Mouse (Mus musculus) hindbrain, embryonic 10.5 days (tissue): ENCODE measurements at regions not wholly inside any gene's neighbourhood (a gene's known extent, or its start where the extent isn't known, plus 50 kb on each side); places are given as distances from the start of the nearest gene placed in this dataset.
"Not testable (repeated sequence)": the region's sequence is repeated elsewhere in the genome, so short reads cannot be mapped to it uniquely, and the experiment has no call there.

ENCODE experiments used
- DNase-seq: peaks from one replicate; pipeline ENCODE4 v3.0.0-alpha.2; 2017; ENCODE audit warnings: low spot score
- H3K27ac ChIP-seq: fragments of 300-500 bp; sonication (generic); 2 replicates; pipeline ENCODE4 v1.5.1; 2016; ENCODE audit warnings: mild to moderate bottlenecking, moderate library complexity
- H3K27me3 ChIP-seq: fragments of 300-500 bp; sonication (generic); 2 replicates; pipeline ENCODE4 v1.6.1; 2016; ENCODE audit warnings: mild to moderate bottlenecking; ENCODE audit not compliant: poor library complexity, insufficient read depth, severe bottlenecking
- H3K36me3 ChIP-seq: fragments of 300-500 bp; sonication (generic); 2 replicates; pipeline ENCODE4 v1.6.1; 2016; ENCODE audit warnings: mild to moderate bottlenecking, moderate library complexity
- H3K4me1 ChIP-seq: fragments of 300-500 bp; sonication (generic); replicated peaks from 2 replicates; pipeline ENCODE4 v1.6.1; 2016; ENCODE audit warnings: mild to moderate bottlenecking
- H3K4me3 ChIP-seq: fragments of 300-500 bp; sonication (generic); 2 replicates; pipeline ENCODE4 v1.5.1; 2016; ENCODE audit warnings: mild to moderate bottlenecking, moderate library complexity
- H3K9me3 ChIP-seq: fragments of 300-500 bp; sonication (generic); 2 replicates; pipeline ENCODE4 v1.6.1; 2016; ENCODE audit warnings: mild to moderate bottlenecking, moderate library complexity
- WGBS: fragments of 180-500 bp; shearing (Covaris S2); methylation state at CpG from one replicate; pipeline ENCODE4 v1.1.7; 2016; 5-methylcytosine and 5-hydroxymethylcytosine counted together

- H3K4me1 ChIP-seq, H3K36me3 ChIP-seq, DNase-seq, H3K4me3 ChIP-seq, H3K27ac ChIP-seq, H3K27me3 ChIP-seq: not testable (repeated sequence)
- peaks cover 10% of the 10 kb centered on the region; the same call in 1 of the 2 replicates for H3K9me3 ChIP-seq
- 64% methylated on average over 9 of the region's 9 CpGs for WGBS
Observed at GRCm38 (mm10) chr14:59025757-59026156, 116.9 kb downstream of the 1700129C05Rik start.

DNA sequence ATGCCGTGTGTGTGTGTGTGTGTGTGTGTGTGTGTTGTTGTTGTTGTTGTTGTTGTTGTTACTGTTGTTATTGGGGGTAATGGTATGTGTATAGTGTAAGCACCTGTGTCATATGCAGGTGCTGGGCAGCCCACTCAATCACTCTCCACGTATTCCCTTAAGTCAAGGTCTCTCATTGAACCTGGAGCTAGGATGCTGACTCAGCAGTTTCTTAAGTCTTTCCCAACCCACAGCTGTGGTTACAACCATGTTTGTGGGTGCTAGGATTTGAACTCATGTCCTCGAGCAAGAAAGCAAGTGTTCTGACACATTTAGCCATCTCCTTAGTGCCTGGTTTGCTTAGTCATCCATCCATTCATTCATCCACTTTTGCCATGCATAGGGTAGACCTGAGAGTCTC lies 133.2 kb downstream of the 1700129C05Rik start:
- H3K9me3 ChIP-seq, result no peaks in the 10 kb centered on the region
- H3K4me1 ChIP-seq, result no peaks in the 10 kb centered on the region
- H3K27ac ChIP-seq, result no peak overlapping the region
- WGBS, result 82% methylated on average over 3 of the region's 3 CpGs
- no peaks in the 10 kb centered on the region for H3K36me3 ChIP-seq
- H3K27me3 ChIP-seq, result no peaks in the 10 kb centered on the region
- no peak overlapping the region for H3K4me3 ChIP-seq
- DNase-seq, result no peak

DNA sequence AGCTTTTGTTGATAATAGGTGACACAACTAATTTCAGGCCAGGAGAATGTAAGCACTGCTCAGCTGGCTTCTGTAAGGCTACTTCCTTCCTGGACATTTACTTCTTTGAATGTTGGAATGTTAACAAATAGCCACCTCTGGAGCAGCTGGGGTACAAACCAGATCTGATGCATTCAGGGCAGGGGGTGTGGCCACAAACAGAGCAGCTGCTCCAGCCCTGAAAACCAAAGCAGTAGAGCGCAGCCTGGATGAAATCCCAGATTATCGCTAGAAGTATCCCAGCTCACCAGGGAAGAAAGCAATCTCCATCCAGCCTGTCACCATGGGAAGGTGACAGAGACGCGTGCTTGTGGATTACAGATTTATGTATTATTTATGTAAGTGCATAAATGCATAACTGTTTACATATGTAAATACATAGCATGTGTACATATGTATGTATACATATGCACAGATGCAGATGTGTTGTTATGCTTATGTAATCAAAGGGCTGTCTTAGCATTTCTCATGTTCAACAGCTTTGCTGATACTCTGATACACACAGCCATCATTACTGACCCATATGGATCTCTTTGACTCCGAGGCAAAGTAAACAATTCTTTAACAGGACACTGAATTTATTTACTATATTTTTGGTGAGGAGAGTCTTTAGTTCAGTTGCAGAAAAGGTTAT lies 143.5 kb downstream of the 1700129C05Rik start:
- Histone ChIP-seq H3K27me3 (no peaks in the 10 kb centered on the region), H3K4me1 (peaks cover 5% of the 10 kb centered on the region; the same call in 1 of the 2 replicates), H3K4me3 (no peak overlapping the region), H3K9me3 (no peaks in the 10 kb centered on the region), H3K36me3 (no peaks in the 10 kb centered on the region), H3K27ac (no peak overlapping the region)
- WGBS, result 76% methylated on average over 5 of the region's 5 CpGs
- no peak for DNase-seq

DNA sequence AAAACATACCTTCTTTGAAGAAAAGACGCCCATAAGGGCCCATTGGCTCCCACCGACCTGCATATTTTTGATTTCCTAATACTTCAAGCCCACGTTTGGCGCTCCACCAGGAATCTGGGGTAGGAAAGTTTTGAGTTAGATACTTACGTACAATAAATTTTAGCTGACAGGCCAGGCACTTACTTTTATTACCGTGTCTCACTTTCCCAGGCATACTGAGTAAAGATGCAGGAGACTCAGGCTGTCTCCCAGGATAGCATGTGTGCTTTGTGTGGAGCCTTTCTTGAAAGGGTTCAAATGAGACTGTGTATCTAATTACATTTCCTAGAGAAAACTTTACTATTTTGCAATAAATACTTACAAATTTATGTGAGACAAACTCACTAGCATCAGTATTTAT lies 147.7 kb downstream of the 1700129C05Rik start:
- H3K36me3 ChIP-seq, result no peaks in the 10 kb centered on the region
- no peak overlapping the region for H3K4me3 ChIP-seq
- peaks cover 5% of the 10 kb centered on the region; the same call in 1 of the 2 replicates for H3K4me1 ChIP-seq
- no peak for DNase-seq
- H3K27me3 ChIP-seq, result no peaks in the 10 kb centered on the region
- no peak overlapping the region for H3K27ac ChIP-seq
- WGBS, result 91% methylated on average over 6 of the region's 6 CpGs
- no peaks in the 10 kb centered on the region for H3K9me3 ChIP-seq

GRCm38 (mm10) chr14:58989644-58990217 lies 153.0 kb downstream of the 1700129C05Rik start:
- Histone ChIP-seq H3K9me3 (no peaks in the 10 kb centered on the region), H3K27ac (no peak overlapping the region), H3K4me1 (peaks cover 17% of the 10 kb centered on the region), H3K36me3 (no peaks in the 10 kb centered on the region), H3K27me3 (no peaks in the 10 kb centered on the region), H3K4me3 (no peak overlapping the region)
- 82% methylated on average over 5 of the region's 5 CpGs for WGBS
- no peak for DNase-seq

DNA sequence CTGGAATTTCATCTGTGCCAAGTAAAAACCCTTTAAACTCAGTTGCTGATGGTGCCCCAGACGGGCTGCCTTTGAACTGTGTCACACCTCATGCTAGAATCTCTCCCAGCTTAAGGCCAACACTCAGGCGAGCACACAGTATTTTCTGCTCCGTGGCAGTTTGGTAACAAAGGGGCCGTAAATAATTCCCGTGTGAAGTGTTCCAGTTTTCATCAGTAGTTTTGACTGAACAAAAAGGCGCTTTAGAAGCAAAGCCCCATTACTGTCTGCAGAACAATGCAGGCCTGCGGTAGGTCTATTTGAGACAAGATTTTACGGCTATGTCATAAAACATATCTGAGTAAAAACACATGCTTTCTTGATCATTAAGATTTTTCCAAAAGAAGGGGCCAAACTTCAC lies 155.0 kb downstream of the 1700129C05Rik start:
- no peaks in the 10 kb centered on the region for H3K27me3 ChIP-seq
- WGBS, result 64% methylated on average over 8 of the region's 8 CpGs
- no peaks in the 10 kb centered on the region for H3K36me3 ChIP-seq
- H3K4me1 ChIP-seq, result peaks cover 17% of the 10 kb centered on the region
- H3K4me3 ChIP-seq, result no peak overlapping the region
- H3K9me3 ChIP-seq, result no peaks in the 10 kb centered on the region
- no peak overlapping the region for H3K27ac ChIP-seq
- no peak for DNase-seq

GRCm38 (mm10) chr14:58985838-58986237 lies 156.9 kb downstream of the 1700129C05Rik start:
- WGBS, result 76% methylated on average over 5 of the region's 5 CpGs
- Histone ChIP-seq H3K27ac (no peak overlapping the region), H3K36me3 (no peaks in the 10 kb centered on the region), H3K4me3 (no peak overlapping the region), H3K27me3 (no peaks in the 10 kb centered on the region), H3K9me3 (no peaks in the 10 kb centered on the region), H3K4me1 (peaks cover 17% of the 10 kb centered on the region)
- DNase-seq, result no peak

DNA sequence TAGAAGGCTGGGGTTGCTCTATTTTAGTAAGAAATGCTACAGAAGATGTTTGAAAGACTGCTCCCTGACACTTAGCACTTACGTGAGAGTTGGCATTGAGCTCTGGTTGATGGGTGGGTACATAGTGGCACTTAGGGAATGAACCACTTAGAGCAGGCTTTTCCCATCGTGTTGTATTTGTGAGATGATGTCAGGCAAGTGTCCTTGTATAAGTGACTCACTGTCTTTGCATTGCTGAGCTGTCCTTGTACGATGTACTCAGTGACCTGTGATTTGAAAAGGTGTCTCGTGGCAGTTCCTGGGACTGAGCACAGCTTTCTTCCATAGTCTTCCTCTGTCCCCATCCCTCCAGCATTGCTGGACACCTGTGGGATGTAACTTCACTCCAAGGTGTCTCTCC lies 165.9 kb downstream of the 1700129C05Rik start:
- H3K27ac ChIP-seq, result no peak overlapping the region
- 87% methylated on average over 4 of the region's 4 CpGs for WGBS
- no peak overlapping the region for H3K4me3 ChIP-seq
- no peak for DNase-seq
- H3K4me1 ChIP-seq, result no peaks in the 10 kb centered on the region
- no peaks in the 10 kb centered on the region for H3K27me3 ChIP-seq
- no peaks in the 10 kb centered on the region for H3K36me3 ChIP-seq
- no peaks in the 10 kb centered on the region for H3K9me3 ChIP-seq

- no peaks in the 10 kb centered on the region for H3K4me1 ChIP-seq
- no peak for DNase-seq
- whole genome bisulfite sequencing, result 70% methylated on average over 3 of the region's 3 CpGs
- no peak overlapping the region for H3K4me3 ChIP-seq
- H3K27ac ChIP-seq, result no peak overlapping the region
- no peaks in the 10 kb centered on the region for H3K27me3 ChIP-seq
- no peaks in the 10 kb centered on the region for H3K9me3 ChIP-seq
- H3K36me3 ChIP-seq, result no peaks in the 10 kb centered on the region
Observed at GRCm38 (mm10) chr14:58969248-58969647, 173.4 kb downstream of the 1700129C05Rik start.

GRCm38 (mm10) chr14:58967975-58968374 lies 174.7 kb downstream of the 1700129C05Rik start:
- Histone ChIP-seq H3K27ac (no peak overlapping the region), H3K27me3 (no peaks in the 10 kb centered on the region), H3K36me3 (no peaks in the 10 kb centered on the region), H3K4me1 (no peaks in the 10 kb centered on the region), H3K4me3 (no peak overlapping the region), H3K9me3 (no peaks in the 10 kb centered on the region)
- 94% methylated on average over 5 of the region's 5 CpGs for WGBS
- no peak for DNase-seq

GRCm38 (mm10) chr14:58967163-58967562 lies 175.5 kb downstream of the 1700129C05Rik start:
- WGBS, result 77% methylated on average over 1 of the region's 1 CpGs
- Histone ChIP-seq H3K4me1 (no peaks in the 10 kb centered on the region), H3K27ac (no peak overlapping the region), H3K9me3 (no peaks in the 10 kb centered on the region), H3K27me3 (no peaks in the 10 kb centered on the region), H3K4me3 (no peak overlapping the region), H3K36me3 (no peaks in the 10 kb centered on the region)
- DNase-seq, result no peak

DNA sequence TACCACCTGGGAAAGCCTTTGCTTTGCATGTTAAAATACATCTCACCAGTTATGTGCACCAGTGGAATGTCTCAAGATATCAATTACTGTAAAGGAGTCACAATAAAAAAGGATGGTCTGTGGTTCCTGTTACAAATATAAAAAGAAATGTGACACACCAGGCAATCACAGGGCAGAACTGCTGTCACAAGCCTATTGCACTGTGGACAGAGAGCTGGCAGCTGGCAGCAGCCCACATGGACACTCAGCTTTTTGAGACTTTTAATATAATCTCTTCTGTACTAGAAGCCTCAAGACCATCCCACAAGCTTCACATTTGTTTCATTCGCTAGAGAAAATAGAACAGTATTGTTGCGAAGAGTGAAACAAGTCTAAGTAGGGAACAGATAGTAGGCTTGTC lies 197.7 kb downstream of the 1700129C05Rik start:
- Histone ChIP-seq H3K4me3 (no peak overlapping the region), H3K27me3 (no peaks in the 10 kb centered on the region), H3K4me1 (no peaks in the 10 kb centered on the region), H3K36me3 (no peaks in the 10 kb centered on the region), H3K9me3 (no peaks in the 10 kb centered on the region), H3K27ac (no peak overlapping the region)
- 95% methylated on average over 2 of the region's 2 CpGs for WGBS
- no peak for DNase-seq

GRCm38 (mm10) chr14:58943267-58943765 lies 199.4 kb downstream of the 1700129C05Rik start:
- DNase-seq, result no peak
- no peak overlapping the region for H3K27ac ChIP-seq
- H3K4me3 ChIP-seq, result no peak overlapping the region
- H3K4me1 ChIP-seq, result peaks cover 10% of the 10 kb centered on the region
- no peaks in the 10 kb centered on the region for H3K9me3 ChIP-seq
- H3K36me3 ChIP-seq, result no peaks in the 10 kb centered on the region
- WGBS, result 92% methylated on average over 1 of the region's 1 CpGs
- H3K27me3 ChIP-seq, result no peaks in the 10 kb centered on the region
